Mouse (Mus musculus) kidney, postnatal 10 days (tissue): ENCODE results near the gene Tbc1d4.
A peak's percentile ranks its signal among the peaks of the same experiment; 100 is the strongest.

Experiments
- DNase-seq: peaks from one replicate; pipeline ENCODE4 v3.0.0; 2021; ENCODE audit warnings: mixed read lengths

The Tbc1d4 gene

DNA sequence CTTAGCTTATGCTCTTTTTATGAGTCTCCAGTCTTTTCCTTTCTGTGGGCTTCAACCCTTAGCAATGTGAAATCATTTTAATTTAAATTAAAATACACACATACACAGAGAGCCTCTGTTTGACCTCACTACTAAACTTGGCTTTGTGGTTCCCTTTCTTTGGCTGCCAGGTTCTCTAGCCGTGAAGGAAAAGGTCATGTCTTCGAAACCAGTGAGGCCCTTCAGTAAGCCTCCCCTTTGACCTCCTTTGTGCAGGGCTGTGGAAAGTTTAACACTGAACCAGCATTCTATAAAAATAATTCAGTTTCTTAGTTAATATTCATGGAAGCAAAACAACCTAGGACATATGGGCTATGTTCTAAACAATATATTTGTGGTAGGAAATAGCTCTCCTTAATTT is 78.5 kb downstream of the Tbc1d4 start:
- no peak for DNase-seq

DNA sequence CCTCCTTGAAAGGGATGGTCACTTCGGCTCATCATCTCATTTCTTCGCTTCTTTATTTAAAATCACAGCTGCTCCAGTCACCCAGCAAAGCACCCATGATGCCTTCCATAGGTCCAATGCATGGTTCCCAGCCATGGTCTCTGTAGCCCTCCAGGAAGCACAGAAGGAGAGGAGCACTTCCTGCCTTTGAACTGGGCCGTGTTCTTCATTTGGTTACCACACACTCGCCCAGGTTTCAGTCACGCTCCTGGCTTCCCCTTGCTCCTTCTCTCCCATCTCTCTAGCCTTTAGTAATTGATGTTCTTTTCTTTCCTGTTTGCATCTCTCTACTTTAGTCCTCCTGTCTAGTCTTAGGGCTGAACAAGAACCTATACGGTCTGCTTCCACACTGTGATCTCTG is 79.8 kb downstream of the Tbc1d4 start:
- DNase-seq, result no peak

DNA sequence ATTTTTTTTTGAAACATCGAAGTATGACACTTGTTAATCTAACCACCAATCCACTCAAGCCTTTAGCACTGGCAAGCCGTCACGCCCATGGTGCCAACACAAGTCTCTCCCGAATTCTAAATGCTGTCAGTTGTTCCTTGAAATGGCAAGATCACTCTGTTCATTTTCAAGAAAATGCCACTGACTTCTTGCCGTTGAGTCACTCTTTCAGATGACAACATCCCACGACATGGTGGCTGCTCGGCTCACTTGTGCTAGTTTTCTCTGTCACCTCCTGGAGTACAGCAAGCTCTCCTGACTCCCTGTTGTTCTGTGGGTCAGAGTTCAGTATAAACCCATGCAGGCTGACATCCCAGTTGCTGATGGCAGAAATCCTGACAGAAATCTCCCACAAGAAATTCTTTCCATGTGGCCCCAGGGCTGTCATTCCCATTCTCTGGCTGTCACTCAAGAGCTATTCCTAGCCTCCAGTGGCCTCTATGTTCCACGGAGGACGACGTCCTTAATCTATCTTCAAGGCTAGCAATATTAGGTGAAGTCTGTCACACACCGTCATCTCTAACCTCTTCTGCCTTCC is 81.5 kb downstream of the Tbc1d4 start:
- no peak for DNase-seq

DNA sequence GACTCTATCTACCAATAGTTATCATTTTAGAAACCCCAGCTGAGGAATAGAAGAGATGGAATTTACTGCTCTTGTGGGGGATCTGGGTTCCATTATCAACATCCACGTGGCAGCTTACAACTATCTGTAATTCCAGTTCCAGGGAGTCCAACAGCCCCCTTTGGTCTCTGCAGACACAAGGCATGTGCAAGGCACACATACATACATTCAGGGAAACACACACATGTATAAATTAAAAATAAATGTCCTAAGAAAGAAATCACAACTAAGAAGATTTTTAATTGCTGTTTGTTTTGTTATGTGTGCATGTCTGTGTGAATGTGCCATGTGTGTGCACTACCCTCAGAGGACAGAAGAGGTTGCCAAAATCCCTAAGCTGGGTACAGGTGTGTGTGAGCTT is 82.5 kb downstream of the Tbc1d4 start:
- no peak for DNase-seq

DNA sequence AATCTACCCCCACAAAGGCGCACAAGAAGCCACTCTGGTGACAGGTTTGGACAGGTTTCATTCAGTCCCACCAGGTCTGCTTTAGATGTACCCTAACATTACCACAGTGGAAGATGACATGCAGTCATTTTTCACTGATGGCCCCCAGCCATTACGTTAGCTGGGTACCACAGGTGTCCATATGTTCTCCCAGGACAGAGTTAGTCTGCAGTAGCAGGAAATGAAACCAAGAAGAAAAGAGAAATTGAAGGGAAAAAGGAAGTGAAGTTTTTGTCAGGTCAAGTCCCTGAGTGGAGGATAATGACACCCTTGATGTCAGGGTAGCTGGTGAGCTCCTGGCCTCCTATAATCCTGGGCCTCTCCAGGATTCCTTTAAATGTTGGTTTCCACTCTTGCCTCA is 89.0 kb downstream of the Tbc1d4 start:
- no peak for DNase-seq

DNA sequence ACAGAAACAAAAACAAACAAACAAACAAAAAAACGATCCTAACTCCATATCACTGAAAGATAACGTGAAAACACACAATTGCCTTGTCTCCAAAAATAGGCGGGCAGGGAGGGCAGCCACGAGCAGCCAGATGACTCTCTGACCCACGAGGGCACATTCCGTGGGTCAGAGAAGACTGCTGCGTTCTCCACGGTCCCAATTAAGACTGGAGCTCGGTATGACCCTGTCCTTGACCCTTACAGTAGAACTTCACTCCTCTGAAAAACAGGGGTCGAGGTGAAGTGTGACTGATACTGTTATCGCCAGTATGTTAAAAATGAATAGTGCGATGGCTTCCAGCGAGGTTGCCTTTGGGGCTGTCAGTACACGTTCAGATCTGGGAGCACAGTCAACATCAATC is 90.7 kb downstream of the Tbc1d4 start:
- DNase-seq, result no peak

DNA sequence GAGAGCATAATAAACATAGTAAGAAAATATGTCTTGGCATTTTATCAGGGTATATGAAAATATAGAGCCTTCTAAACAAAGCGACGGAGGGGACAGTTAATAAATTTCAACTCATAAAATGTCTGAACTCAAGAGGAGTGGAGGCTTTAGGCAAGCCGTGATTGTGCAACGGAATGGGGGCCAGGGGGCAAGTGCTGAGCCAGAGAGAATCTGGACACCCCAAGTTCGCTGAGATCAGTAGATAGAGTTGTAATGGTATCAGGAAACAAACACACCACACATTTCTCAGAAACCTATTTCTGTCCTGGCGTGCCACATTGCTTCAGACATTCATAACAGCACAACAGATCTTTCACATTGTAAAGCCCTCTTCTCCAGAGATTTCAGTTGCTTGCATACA is 91.2 kb downstream of the Tbc1d4 start:
- no peak for DNase-seq

DNA sequence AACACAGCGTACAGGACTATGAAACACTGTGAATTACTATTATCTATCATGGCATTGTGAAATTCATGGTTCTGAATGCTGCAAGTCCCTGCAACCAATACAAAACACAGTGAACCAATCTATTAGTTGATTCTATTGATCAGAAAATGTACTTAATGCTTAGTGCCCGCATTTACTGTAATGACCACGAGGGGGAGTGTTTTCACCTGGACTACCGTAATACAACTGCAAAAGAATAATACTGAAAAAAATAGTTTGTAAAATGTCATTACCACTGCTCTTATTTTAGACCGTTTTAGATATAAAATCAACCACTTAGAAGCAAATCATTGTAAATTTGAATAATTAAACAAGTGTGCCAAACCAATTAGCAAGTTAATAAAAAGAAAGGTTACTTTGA is 91.7 kb downstream of the Tbc1d4 start:
- DNase-seq, result peak; percentile 44

DNA sequence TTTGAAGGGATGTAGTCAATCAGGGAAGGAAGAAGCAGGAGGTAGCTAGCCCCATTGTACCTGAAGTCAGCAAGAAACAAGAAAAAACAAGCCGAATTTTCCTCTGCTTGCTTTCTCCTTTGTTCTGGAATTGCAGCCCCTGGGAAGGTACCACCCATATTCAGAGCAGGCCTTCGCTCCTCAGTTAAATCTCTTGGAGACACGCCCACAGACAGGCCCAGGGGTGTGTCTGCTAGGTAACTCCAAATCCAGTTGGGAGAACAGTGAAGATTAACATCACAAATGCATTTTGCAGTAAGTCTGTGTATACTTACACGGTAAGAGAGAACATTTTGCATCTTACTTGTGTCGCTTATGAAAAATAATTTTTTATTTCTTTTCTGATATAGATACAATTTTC is 92.1 kb downstream of the Tbc1d4 start:
- no peak for DNase-seq

DNA sequence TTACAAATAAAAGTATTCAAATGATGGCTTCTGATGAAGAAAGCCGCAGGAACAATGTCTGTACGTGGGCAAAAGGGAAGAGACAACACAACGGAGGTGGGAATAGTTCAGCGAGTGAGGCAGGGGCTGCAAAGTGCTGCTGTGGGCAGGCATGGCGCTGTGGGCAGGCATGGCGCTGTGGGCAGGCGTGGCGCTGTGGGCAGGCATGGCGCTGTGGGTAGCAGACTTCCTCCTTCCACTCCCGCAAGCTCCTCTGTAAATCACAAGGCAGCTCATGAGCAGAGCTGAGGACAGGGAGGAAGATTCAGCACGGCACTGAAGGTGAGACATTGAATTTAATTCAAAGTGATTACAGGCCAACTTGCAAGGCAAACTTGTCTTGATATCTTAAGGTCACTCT is 93.0 kb downstream of the Tbc1d4 start:
- DNase-seq, result no peak

DNA sequence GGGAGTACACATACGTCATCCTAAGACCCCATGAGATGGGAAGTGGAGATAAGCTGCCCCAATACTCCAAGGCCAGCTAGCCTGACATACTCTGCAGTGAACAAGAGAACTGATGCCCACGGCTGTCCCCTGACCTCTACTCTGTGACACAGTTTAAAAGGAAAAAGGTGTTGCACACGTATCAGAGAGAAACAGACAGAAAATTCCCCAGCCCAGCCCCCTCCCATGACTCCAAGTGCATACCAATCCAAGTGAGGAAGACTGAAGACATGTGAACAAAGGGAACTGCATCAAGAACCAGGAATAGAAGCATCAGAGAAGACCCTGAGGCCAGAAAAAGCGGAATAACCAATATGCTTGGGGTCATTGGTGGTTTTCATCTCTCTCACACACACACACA is 93.7 kb downstream of the Tbc1d4 start:
- no peak for DNase-seq

DNA sequence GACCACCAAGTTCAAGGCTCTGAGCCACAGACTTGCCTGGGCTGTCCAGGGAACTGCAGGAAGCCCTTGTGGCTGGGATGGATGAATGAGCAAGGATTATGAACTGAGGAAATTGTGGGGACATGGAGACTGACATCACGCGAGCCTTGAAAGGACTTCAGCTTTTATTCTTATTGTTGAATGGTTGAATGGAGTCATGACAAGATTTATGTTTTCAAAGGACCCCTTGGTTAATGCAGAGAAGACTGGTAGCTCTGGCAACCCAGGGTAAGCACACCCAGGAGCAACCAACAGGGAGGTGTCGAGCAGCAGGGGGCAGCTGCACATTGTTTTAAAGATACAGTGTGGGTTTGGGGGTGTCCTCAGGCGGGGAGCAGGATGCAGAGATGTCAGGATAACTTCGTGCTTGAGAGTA is 94.4 kb downstream of the Tbc1d4 start:
- DNase-seq, result no peak

DNA sequence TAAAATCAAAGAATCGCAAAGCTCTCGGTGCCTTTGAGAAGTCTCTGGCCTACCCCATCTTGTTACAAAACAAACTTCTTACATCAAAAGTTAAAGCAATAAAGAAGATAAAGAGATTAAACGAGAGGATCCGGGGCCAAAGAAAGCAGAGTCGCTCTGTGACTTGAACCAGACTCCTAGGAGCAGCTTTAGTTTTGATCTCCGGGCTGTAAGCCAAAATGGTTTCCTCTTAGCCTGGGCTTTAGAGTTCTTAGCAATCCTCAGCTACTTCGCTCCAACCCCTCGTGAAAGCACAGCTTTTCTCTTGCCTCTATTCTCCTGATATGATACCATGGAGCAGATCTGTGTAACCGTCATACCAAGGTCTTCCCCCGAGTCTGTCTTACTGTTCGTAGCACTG is 95.8 kb downstream of the Tbc1d4 start:
- DNase-seq, result peak; percentile 35

DNA sequence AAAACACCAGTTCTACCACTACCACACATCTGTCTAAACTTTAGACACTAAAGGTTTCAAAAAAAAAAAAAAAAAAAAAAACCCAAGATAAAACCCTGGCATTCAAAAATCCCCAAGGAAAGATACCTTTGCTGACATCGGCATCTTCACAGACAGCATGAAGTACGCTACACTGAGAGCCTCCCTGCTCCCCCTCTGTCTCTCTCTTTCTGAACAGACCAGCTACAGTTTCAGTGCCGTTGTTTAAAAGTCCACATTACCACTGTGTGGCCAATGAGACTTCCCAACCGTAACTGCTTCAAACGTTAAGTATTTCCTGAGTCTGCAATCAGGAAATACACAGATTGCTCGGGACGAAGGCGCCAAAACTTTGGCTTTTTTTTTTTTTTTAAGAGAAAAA is 97.6 kb downstream of the Tbc1d4 start:
- DNase-seq, result no peak

DNA sequence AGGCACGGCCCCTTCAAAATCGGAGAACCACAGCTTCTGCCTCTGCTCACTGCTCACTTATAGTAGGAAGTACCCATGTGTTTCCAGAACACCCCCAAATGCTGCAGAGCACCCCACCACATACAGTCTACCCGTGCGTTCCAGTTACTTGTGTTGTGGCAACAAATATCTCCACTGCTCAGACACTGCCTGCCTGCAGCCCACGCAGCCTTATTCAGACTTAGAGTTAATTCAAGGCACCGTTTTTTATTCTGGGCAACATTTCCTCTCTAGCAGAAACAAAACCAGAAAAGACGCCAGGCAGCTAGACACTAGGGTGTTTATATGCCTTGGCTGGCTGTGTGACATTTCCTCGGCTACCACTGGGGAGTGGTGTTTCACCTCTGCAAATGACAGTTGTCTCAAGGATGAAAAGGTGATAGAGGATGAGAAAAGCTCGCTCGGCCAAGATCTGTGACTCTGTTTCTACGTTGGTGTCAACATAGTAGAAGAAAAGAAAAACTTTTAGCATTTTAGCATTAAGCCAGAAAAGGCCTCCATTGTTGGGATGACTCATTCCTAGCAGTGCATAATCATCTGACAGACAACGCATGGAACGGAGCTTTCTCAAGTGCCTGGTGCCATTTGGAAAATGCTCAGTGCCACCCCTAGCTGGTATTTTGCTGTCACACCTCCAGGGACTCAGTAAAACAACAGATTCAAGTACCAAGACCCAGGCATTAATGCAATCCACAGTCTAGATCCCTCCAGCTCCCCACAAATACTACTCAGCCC is 98.3 kb downstream of the Tbc1d4 start:
- no peak for DNase-seq

DNA sequence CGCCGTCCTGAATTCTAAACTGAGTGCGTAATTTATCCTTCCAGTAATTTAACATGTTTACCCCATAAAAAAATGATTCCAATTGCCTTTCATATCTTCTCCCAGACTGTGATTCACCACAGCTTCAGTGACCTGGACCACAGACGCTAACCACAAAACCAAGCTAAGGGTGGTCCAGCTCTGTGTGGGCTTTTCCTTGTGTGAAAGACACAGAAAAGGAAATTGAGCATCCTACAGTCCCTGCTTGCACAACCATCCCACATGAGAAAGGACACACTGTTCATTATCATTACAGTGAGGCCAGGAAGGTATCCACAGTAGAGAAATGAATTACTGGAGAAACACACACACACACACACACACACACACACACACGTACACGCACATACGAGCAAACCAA is 99.2 kb downstream of the Tbc1d4 start:
- no peak for DNase-seq

DNA sequence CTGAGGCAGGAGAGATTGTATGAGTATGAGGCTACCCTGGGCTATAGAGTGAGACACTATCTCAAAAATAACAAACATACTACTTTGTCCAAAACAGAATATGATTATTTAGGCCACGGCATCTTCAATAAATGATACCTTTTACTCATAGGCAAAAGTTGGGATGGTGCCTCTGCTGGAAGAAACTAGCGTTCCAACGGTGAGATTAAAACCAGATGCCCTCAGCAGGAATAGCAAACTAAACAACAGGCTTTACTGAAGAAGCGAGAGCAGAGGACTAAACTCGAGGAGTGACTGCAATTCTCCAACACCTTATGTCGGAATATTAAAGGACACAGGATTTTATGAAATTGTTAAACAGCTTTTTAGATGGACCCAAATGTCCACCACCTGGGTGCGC is 101.0 kb downstream of the Tbc1d4 start:
- no peak for DNase-seq

DNA sequence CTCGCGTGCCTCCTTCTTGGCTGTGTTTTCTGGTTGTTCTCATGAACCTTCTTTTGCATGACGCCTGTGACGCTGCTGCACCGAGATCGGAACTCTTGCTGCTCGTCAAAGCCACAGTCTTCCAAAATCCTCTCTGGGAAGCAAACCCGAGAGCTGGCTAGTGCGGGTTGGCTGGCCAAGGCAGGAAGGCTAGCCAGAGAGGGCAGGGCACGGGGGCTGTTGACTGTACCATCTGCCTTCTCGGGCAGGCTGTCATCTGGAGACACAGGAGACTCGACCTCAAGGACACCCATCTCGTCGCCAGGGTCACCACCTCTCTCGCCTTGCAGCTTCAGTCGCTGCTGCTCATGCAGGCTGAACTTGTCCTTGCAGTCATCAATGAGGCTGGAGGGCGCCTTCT is 101.8 kb downstream of the Tbc1d4 start:
- DNase-seq, result no peak

DNA sequence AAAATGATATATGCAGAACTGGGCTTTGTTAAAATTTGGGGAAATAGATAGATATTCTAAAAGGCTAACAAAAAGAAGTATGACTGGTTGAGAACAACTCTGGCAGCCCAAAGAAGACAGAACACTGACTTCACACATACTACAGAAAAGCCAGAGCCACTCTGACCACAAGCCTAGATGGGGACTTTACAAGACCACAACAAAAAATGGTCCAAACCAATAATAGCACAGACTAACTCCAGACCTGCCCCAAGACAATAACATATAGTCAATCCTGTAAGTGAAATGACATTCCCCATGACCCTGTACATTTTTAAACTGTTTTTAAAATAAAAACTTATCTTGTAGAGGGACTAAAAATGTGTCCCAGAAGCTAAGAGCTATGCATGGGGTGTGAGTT is 103.2 kb downstream of the Tbc1d4 start:
- DNase-seq, result no peak

DNA sequence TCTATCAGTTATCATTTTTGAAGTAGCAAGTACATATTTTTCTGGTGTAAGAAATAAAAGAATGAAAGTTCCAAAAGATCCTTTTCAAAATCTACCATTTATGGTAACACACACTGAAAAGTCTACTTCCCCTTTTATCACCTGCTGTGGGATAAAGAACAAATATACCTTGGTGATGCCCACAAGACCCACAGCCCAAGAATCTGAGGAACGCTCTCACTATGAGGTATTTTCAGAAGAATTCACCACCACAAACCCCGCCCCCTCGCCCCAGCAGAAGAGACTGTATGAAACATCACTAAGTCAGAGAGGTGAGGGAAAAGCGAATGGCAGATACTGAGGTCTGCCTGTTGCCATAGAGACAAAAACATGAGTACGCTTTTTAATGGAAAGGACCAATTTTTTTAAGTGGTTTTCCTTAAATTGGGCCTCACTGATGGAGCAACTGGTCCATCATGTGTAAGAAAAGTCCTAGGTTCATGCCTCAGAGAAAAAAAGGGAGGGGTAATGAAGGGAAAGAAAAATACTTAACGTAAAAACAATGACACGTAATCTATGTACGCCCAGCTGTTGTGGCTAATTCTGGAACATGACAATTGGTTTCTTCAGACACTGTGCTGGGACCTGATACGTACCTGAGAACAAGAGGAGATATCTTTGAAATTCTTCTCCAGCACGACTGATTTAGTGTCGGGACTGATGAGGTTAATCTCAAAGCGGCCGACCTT is 104.4 kb downstream of the Tbc1d4 start:
- DNase-seq, result no peak

DNA sequence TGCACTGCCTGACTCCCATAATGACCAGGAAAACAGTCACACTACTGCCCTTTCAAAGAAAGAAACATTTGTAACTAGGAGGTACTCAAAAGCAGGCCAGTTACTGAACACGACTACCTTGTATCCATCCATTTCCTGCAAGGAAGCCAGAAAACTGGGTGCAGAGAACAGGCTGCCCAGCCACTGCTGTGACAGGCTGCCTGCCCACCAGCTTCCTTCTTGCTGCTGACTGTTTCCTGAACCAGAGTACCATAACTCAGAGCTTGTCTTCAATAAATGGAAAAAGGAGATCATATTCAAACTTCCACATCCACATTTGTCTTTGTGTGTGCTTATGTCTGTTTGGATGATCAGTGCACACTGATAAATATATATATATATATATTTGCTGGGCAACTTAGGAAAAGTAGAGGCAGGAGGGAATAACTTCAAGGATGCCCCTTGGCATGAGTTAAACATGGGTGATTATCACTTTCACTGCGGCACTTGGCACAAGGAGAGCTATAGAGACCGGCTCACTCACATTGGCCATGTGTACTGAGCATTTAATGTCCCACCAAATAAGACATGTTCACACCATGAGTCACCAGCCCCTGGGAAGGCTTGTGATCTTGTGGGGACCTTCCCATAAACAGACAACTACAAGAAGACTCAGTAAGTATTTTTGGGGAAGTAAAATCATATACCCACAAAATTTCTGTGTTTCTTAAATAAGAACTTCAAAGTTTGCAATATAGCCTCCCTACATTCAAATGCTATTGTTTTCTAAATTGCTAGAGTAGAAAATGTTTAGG is 105.6 kb downstream of the Tbc1d4 start:
- DNase-seq, result no peak

DNA sequence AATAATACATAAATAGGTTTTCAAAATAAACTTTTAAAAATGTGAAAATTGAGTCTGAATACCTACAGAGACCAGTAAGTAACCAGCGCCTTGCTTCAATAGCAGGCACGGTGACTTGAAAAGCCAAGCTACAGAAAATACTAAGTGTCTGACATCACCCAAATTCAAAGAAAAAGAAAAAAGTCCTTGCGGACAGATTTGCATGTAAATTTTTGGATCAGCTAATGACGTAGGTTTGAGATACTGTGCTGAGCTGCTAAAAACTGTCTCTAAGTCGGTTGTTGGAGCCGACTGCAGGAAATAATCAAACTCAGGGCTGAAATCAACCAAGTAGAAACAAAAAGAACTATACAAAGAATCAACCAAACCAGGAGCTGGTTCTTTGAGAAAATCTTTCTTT is 107.1 kb downstream of the Tbc1d4 start:
- no peak for DNase-seq

DNA sequence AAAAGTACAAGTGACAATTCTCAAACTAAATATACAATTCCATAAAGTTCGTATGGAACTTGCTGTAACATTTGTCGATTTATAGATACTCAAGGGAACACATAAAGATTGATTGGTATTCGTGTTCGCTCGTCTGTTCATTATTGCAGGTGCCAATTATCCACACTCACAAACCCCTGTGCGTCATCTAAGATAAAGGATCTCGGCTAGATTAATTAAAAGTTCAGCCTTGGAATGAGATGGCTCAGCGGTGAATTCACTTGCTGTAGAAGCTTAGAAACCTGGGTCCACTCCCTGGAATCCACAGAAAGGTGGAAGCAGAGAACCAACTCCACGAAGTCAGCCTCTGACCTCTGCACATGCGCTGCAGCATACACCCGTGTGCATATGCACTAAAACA is 107.5 kb downstream of the Tbc1d4 start:
- no peak for DNase-seq

DNA sequence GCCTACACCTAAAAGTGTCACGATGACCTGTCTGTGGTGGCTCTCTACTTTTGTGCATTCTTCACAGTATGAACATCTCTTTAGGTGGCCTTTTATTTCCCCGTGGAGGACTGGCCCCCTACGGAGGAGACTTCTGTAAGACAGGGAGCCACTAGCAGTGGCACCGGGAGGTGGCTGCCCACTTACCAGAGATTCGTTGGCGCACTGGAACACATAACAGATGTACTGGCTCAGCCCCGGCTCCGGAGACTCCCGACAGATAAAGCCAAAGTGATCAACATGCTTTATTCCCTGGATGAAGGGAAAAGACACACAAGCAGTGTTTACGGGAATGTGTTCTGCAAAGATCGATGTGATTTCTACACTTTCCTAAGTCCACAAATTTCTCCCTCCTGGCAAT is 108.2 kb downstream of the Tbc1d4 start:
- no peak for DNase-seq
